Mouse (Mus musculus): ENCODE measurements at regions not wholly inside any gene's neighbourhood (a gene's known extent, or its start where the extent isn't known, plus 50 kb on each side); places are given as distances from the start of the nearest gene placed in this dataset.

DNA sequence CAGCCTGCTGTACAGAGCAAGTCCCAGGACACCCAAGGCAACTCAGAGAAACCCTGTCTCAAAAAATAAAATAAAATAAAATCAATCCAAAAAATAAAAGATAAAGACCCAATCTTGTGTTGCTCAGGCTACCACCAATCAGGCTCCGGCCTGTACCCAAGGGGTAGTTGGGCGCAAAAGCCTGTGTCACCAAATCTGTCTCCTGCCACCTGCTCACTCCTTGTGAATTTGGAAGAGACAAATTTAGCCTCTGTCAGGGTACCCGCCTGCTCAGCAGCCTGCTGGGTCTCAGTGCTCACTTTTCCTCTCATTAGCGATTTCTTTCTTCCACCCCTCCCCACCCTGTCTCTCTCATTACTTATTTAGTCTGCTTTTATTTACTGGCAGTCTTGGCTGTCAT lies 54.6 kb downstream of the Sox4 start:
- Histone ChIP-seq H3K4me1 (ENCODE audit: insufficient read depth, low read length) (no peaks in the 10 kb centered on the region), H3K9me3 (ENCODE audit: low read length) (no peaks in the 10 kb centered on the region), H3K4me3 (ENCODE audit: low read depth, low read length) (no peak overlapping the region), H3K27me3 (ENCODE audit: insufficient read depth, low read length) (no peaks in the 10 kb centered on the region), H3K4me2 (ENCODE audit: low read depth, low read length, poor library complexity, severe bottlenecking) (no peak overlapping the region), H3K9ac (replicated peaks; ENCODE audit: low read length, poor library complexity, severe bottlenecking) (no peak overlapping the region), H3K36me3 (ENCODE audit: insufficient read depth, low read length) (no peaks in the 10 kb centered on the region), H3K27ac (ENCODE audit: low read depth, low read length) (no peak overlapping the region)
- ATAC-seq (ENCODE audit: low FRiP score) = no peak
- no peak for DNase-seq (ENCODE audit: low spot score)
- WGBS = 80% methylated on average over 4 of the region's 4 CpGs
- no peak for TF ChIP-seq CTCF (IDR thresholded peaks at IDR 0.05)

DNA sequence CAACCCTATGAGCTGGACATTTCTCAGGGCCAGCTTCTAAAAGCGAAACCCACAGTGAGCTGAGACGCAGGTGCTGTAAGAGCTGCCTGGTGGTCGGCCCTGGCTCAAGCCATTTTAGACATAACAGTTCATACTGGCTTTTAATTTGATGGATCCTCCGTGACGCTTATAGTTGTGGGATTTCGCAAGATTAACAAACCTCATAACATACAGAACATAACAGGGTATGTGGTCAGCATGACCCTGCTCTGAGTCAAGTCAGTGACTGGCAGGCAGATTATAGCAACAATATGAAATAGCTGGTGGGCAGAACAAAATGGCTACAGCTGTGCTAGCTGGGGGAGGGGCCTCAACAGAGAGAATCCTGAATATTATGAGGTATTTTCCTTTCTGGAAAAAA lies 60.6 kb downstream of the Sox4 start:
- H3K4me1 ChIP-seq (ENCODE audit: insufficient read depth, low read length) = no peaks in the 10 kb centered on the region
- no peak overlapping the region for H3K4me2 ChIP-seq (ENCODE audit: low read depth, low read length, poor library complexity, severe bottlenecking)
- no peak for TF ChIP-seq CTCF (IDR thresholded peaks at IDR 0.05)
- no peak overlapping the region for H3K4me3 ChIP-seq (ENCODE audit: low read depth, low read length)
- H3K9me3 ChIP-seq (ENCODE audit: low read length) = no peaks in the 10 kb centered on the region
- ATAC-seq (ENCODE audit: low FRiP score) (no peak), DNase-seq (ENCODE audit: low spot score) (no peak)
- H3K27ac ChIP-seq (ENCODE audit: low read depth, low read length) = no peak overlapping the region
- H3K9ac ChIP-seq (replicated peaks; ENCODE audit: low read length, poor library complexity, severe bottlenecking) = no peak overlapping the region
- 83% methylated on average over 6 of the region's 6 CpGs for WGBS
- no peaks in the 10 kb centered on the region for H3K27me3 ChIP-seq (ENCODE audit: insufficient read depth, low read length)
- no peaks in the 10 kb centered on the region for H3K36me3 ChIP-seq (ENCODE audit: insufficient read depth, low read length)

DNA sequence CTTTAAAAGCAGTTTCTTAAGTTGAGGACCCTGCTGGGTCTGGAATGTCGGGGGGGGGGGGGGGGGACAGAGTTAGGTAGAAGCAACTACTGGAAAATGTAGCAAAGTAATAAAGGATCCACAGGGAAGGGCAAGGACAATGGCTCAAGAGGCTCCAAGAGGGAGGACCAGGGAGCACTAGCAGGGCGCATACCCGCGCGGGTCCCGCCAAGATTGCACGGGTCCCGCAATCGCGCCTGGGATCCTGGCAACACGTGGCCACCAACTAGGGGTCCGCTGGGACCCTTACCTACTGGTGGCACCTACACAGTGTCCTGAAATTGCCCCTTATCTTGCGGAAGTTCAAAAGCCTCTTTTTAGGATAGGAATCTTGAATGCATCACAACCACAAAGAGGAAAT lies 66.4 kb downstream of the Sox4 start:
- H3K27ac ChIP-seq (ENCODE audit: low read depth, low read length) = no peak overlapping the region
- H3K9me3 ChIP-seq (ENCODE audit: low read length) = no peaks in the 10 kb centered on the region
- ATAC-seq (ENCODE audit: low FRiP score) = no peak
- H3K4me1 ChIP-seq (ENCODE audit: insufficient read depth, low read length) = no peaks in the 10 kb centered on the region
- no peak overlapping the region for H3K4me3 ChIP-seq (ENCODE audit: low read depth, low read length)
- no peak for TF ChIP-seq CTCF (IDR thresholded peaks at IDR 0.05)
- no peaks in the 10 kb centered on the region for H3K36me3 ChIP-seq (ENCODE audit: insufficient read depth, low read length)
- 18% methylated on average over 13 of the region's 13 CpGs for WGBS
- H3K27me3 ChIP-seq (ENCODE audit: insufficient read depth, low read length) = no peaks in the 10 kb centered on the region; the same call in 1 of the 2 replicates
- DNase-seq (ENCODE audit: low spot score) = no peak
- 0 out of 2 replicates have a peak overlapping the region, but pooled peaks have one; percentile 28 for H3K4me2 ChIP-seq (ENCODE audit: low read depth, low read length, poor library complexity, severe bottlenecking)
- H3K9ac ChIP-seq (replicated peaks; ENCODE audit: low read length, poor library complexity, severe bottlenecking) = no peak overlapping the region

DNA sequence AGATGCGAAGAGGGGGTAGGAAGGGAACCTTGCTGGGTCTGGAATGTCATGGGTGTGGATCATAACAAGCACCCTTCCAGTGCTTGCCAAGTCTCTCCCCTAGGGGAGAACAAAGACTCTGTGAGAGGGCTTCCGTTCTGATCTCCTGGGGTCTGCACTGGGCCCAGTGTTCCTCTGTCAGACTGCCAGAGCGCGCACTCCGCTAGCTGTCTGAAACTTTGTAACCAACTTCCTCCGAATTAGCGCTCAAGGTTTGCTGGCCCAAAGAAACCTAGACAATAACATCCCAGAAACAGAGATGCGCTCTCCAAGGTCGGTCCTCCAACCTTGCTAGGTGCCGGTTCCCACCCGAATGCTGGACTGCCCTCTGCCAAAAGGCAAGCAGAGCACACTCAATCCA lies 66.8 kb downstream of the Sox4 start:
- H3K27ac ChIP-seq (ENCODE audit: low read depth, low read length) = no peak overlapping the region
- H3K36me3 ChIP-seq (ENCODE audit: insufficient read depth, low read length) = no peaks in the 10 kb centered on the region
- H3K4me1 ChIP-seq (ENCODE audit: insufficient read depth, low read length) = no peaks in the 10 kb centered on the region
- ATAC-seq (ENCODE audit: low FRiP score) (no peak), DNase-seq (ENCODE audit: low spot score) (no peak)
- H3K4me3 ChIP-seq (ENCODE audit: low read depth, low read length) = no peak overlapping the region
- H3K9me3 ChIP-seq (ENCODE audit: low read length) = no peaks in the 10 kb centered on the region
- H3K4me2 ChIP-seq (ENCODE audit: low read depth, low read length, poor library complexity, severe bottlenecking) = 0 out of 2 replicates have a peak overlapping the region, but pooled peaks have one; percentile 28
- no peak overlapping the region for H3K9ac ChIP-seq (replicated peaks; ENCODE audit: low read length, poor library complexity, severe bottlenecking)
- no peaks in the 10 kb centered on the region; the same call in 1 of the 2 replicates for H3K27me3 ChIP-seq (ENCODE audit: insufficient read depth, low read length)
- TF ChIP-seq CTCF (IDR thresholded peaks at IDR 0.05) = no peak
- 21% methylated on average over 11 of the region's 11 CpGs for WGBS

DNA sequence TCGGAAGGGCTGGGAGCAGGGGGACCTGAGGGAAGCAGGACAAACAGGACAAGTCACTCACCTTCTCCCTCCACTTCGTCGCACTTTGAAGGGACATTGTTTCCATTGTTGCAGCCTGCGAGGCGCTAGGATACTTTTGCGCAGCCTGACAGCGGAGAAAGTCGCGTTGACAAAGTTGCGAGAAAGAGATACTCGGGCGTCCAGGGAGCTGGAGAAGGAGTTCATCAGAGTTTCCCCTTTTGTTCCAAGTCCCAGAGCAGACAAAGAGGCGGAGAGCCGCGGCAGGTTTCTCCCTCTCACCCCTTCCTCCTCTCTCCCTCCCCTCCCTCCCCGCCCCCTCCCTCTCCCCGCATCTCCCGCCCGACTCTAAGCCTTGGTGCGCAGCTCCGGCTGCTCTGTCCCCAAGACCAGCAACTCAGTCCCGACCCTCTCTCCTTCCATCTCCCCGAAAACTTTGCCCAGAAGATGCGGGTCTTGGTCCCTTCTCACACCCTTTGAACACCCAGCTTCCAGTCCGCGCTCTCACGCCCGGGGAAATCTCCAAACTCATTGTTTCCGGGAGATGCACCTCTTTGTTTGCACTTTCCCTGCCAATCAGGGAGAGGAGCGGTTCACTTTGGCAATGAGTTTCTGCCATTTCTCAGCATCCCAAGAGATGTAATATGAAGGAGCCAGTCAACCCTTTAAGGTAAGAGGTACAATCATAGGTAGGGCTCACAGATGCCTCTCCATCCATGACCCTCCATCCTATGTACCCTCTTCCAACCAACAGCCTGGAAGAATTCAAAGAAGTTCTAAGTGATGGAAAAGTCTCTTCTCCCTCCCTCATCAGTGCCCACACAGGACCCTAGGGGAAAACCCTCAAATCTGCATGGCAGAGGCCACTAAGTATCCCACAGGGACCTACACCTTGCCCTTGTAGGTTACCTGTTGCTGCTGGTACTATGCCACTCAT lies 68.2 kb downstream of the Sox4 start:
- H3K4me1 ChIP-seq (ENCODE audit: insufficient read depth, low read length) = no peaks in the 10 kb centered on the region
- DNase-seq (ENCODE audit: low spot score) (peak; percentile 17), ATAC-seq (ENCODE audit: low FRiP score) (no peak)
- no peaks in the 10 kb centered on the region for H3K36me3 ChIP-seq (ENCODE audit: insufficient read depth, low read length)
- H3K27me3 ChIP-seq (ENCODE audit: insufficient read depth, low read length) = no peaks in the 10 kb centered on the region; the same call in 1 of the 2 replicates
- H3K27ac ChIP-seq (ENCODE audit: low read depth, low read length) = no peak overlapping the region
- no peak for TF ChIP-seq CTCF (IDR thresholded peaks at IDR 0.05)
- WGBS = under 1% methylated on average over 26 of the region's 30 CpGs
- 0 out of 2 replicates have a peak overlapping the region, but pooled peaks have one; percentile 33 for H3K9ac ChIP-seq (replicated peaks; ENCODE audit: low read length, poor library complexity, severe bottlenecking)
- H3K4me2 ChIP-seq (ENCODE audit: low read depth, low read length, poor library complexity, severe bottlenecking) = peak overlapping the region; percentile 84
- H3K4me3 ChIP-seq (ENCODE audit: low read depth, low read length) = peak overlapping the region; percentile 48
- no peaks in the 10 kb centered on the region for H3K9me3 ChIP-seq (ENCODE audit: low read length)

DNA sequence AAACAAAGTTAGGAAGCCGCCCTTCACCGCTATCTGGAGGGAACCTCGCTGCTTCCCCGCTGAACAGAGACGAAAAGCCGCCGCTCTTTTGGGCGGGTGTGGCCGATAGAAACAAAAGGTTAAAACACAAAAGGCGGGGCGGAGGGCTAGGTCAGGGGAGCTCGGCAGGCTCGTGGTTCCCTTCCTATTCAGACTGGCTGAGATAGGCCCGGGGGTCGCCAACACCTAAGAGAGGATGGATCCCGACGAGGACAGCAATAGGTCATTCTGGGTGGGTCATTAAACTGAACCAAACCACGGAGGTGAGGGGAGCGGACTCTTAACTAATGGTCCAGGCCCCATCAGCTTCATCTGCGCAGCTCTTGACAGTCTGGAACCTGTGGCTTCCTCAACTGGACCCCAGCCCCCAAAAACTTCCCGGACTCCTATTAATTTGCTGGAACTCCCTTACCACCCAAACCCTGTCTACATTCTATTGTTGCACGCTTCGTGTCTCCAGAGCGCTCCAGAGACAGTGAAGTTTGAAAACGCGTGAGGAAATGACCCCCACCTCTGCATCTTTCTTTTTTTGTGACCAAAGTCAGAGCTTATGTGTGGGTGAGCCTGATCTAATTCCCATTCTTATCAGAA lies 69.2 kb downstream of the Sox4 start:
- no peak for DNase-seq (ENCODE audit: low spot score)
- WGBS = 2% methylated on average over 26 of the region's 26 CpGs

More for the DNA sequence above, 69.2 kb downstream of the Sox4 start:
- no peak for ATAC-seq (ENCODE audit: low FRiP score)
- no peaks in the 10 kb centered on the region for H3K36me3 ChIP-seq (ENCODE audit: insufficient read depth, low read length)
- H3K9me3 ChIP-seq (ENCODE audit: low read length) = no peaks in the 10 kb centered on the region
- H3K27ac ChIP-seq (ENCODE audit: low read depth, low read length) = no peak overlapping the region
- no peaks in the 10 kb centered on the region for H3K4me1 ChIP-seq (ENCODE audit: insufficient read depth, low read length)
- TF ChIP-seq CTCF (IDR thresholded peaks at IDR 0.05) = no peak
- H3K9ac ChIP-seq (replicated peaks; ENCODE audit: low read length, poor library complexity, severe bottlenecking) = 0 out of 2 replicates have a peak overlapping the region, but pooled peaks have one; percentile 30
- peak overlapping the region; percentile 48 for H3K4me3 ChIP-seq (ENCODE audit: low read depth, low read length)
- peak overlapping the region; percentile 84 for H3K4me2 ChIP-seq (ENCODE audit: low read depth, low read length, poor library complexity, severe bottlenecking)
- H3K27me3 ChIP-seq (ENCODE audit: insufficient read depth, low read length) = no peaks in the 10 kb centered on the region; the same call in 1 of the 2 replicates

Data from midbrain, postnatal 0 days (tissue).